Mouse (Mus musculus) heart, postnatal 0 days (tissue): ENCODE data around the gene Glrx5. TPM values are rescaled to one million over a fixed set of nuclear protein-coding genes. Genes with fewer than 3 reads are reported as not detected.

ENCODE experiments used
- ATAC-seq: fragments of 200-750 bp; cut with Nextera tagmentation; 2 replicates; pipeline ENCODE4 v1.8.0; 2017; ENCODE audit warnings: low read depth, moderate number of reproducible peaks, moderate library complexity; ENCODE audit not compliant: insufficient read depth
- DNase-seq: peaks from one replicate; pipeline ENCODE4 v3.0.0-alpha.2; 2016; ENCODE audit warnings: low spot score
- H3K27ac ChIP-seq: fragments of 300-500 bp; sonication (generic); 2 replicates; pipeline ENCODE4 v1.5.1; 2014; ENCODE audit warnings: low read depth, mild to moderate bottlenecking
- H3K27me3 ChIP-seq: fragments of 300-500 bp; sonication (generic); 2 replicates; pipeline ENCODE4 v1.6.1; 2014; ENCODE audit warnings: low read length, mixed read lengths; ENCODE audit not compliant: control insufficient read depth, insufficient read depth
- H3K36me3 ChIP-seq: fragments of 300-500 bp; sonication (generic); replicated peaks from 2 replicates; pipeline ENCODE4 v1.6.1; 2014; ENCODE audit warnings: low read length, mixed read lengths; ENCODE audit not compliant: control insufficient read depth, insufficient read depth
- H3K4me1 ChIP-seq: fragments of 300-500 bp; sonication (generic); 2 replicates; pipeline ENCODE4 v1.6.1; 2014; ENCODE audit warnings: antibody characterized with exemption; ENCODE audit not compliant: control insufficient read depth, insufficient read depth
- H3K4me2 ChIP-seq: fragments of 300-500 bp; sonication (generic); 2 replicates; pipeline ENCODE4 v1.6.1; 2014; ENCODE audit warnings: low read depth, mild to moderate bottlenecking, low read length, moderate library complexity
- H3K4me3 ChIP-seq: fragments of 300-500 bp; sonication (generic); 2 replicates; pipeline ENCODE4 v1.5.1; 2014; ENCODE audit warnings: low read depth, low read length
- H3K9ac ChIP-seq: fragments of 300-500 bp; sonication (generic); replicated peaks from 2 replicates; pipeline ENCODE4 v1.6.1; 2014; ENCODE audit warnings: low read depth, low read length, mixed read lengths
- H3K9me3 ChIP-seq: fragments of 300-500 bp; sonication (generic); replicated peaks from 2 replicates; pipeline ENCODE4 v1.6.1; 2016; ENCODE audit warnings: low read length; ENCODE audit not compliant: control insufficient read depth
- CTCF ChIP-seq: IDR thresholded peaks from 2 replicates; pipeline ENCODE4 v1.5.1; 2016; ENCODE audit warnings: antibody characterized with exemption, control low read depth, low read depth
- EP300 ChIP-seq: IDR thresholded peaks from 2 replicates; pipeline ENCODE4 v1.6.1; 2016; ENCODE audit warnings: antibody characterized with exemption, low read depth
- WGBS: fragments of 180-500 bp; shearing (Covaris S2); extraction: QIAGEN DNeasy Blood & Tissue Kit; methylation state at CpG from one replicate; pipeline ENCODE4 v1.1.7; 2014; 5-methylcytosine and 5-hydroxymethylcytosine counted together
- polyA plus RNA-seq: library from polyadenylated mRNA; unstranded; fragments of >200 nt; fragmentation: Nextera tagmentation; extraction: Ambion mirVana; gene quantifications from 2 replicates; pipeline ENCODE4 v1.2.1, GENCODE M21; 2015
- total RNA-seq: library from RNA; depleted of rRNA; stranded (reverse); fragments of >200 nt; gene quantifications from 2 replicates; pipeline ENCODE4 v1.2.3, GENCODE M21; 2014; ENCODE audit warnings: low replicate concordance

The Glrx5 gene
- total and polyA plus RNA-seq, 2 experiments from 2014 or later, result 87.7 to 210 TPM

- DNase-seq, result no peak
- H3K9me3 ChIP-seq, result no peaks in the 10 kb centered on the region
- no peak overlapping the region for H3K4me3 ChIP-seq
- no peak for TF ChIP-seq CTCF
- no peak for TF ChIP-seq EP300
- no peaks in the 10 kb centered on the region for H3K27me3 ChIP-seq
- H3K36me3 ChIP-seq, result no peaks in the 10 kb centered on the region
- H3K27ac ChIP-seq, result 0 out of 2 replicates have a peak overlapping the region, but pooled peaks have one; percentile 9
- no peak overlapping the region for H3K9ac ChIP-seq
- no peak overlapping the region for H3K4me2 ChIP-seq
- 76% methylated on average over 9 of the region's 9 CpGs for WGBS
- H3K4me1 ChIP-seq, result peaks cover 23% of the 10 kb centered on the region; the same call in 1 of the 2 replicates
- ATAC-seq, result no peak
These were observed 31.2 kb upstream of the Glrx5 start for GRCm38 (mm10) chr12:105001317-105001716.

GRCm38 (mm10) chr12:105002340-105003132 is 30.0 kb upstream of the Glrx5 start:
- H3K9me3 ChIP-seq, result no peaks in the 10 kb centered on the region

GRCm38 (mm10) chr12:105003158-105003557 is 29.3 kb upstream of the Glrx5 start:
- Histone ChIP-seq H3K4me2 (no peak overlapping the region), H3K4me1 (peaks cover 25% of the 10 kb centered on the region), H3K27me3 (no peaks in the 10 kb centered on the region), H3K9ac (no peak overlapping the region), H3K4me3 (no peak overlapping the region), H3K36me3 (no peaks in the 10 kb centered on the region), H3K27ac (no peak overlapping the region), H3K9me3 (no peaks in the 10 kb centered on the region)
- ATAC-seq, result no peak
- TF ChIP-seq CTCF (no peak), EP300 (no peak)
- 53% methylated on average over 9 of the region's 9 CpGs for WGBS
- no peak for DNase-seq

More at GRCm38 (mm10) chr12:105002340-105003132, 30.0 kb upstream of the Glrx5 start:
- Histone ChIP-seq H3K4me3 (no peak overlapping the region), H3K27ac (no peak overlapping the region), H3K4me1 (peaks cover 23% of the 10 kb centered on the region; the same call in 1 of the 2 replicates), H3K9ac (no peak overlapping the region), H3K4me2 (no peak overlapping the region), H3K36me3 (no peaks in the 10 kb centered on the region), H3K27me3 (no peaks in the 10 kb centered on the region)
- no peak for DNase-seq
- ATAC-seq, result 0 out of 2 replicates have a peak, but pooled peaks have one; percentile 16
- 80% methylated on average over 10 of the region's 10 CpGs for WGBS
- TF ChIP-seq CTCF (no peak), EP300 (no peak)

- Histone ChIP-seq H3K27me3 (no peaks in the 10 kb centered on the region), H3K27ac (no peak overlapping the region), H3K4me2 (no peak overlapping the region), H3K4me1 (peaks cover 31% of the 10 kb centered on the region), H3K4me3 (no peak overlapping the region), H3K9me3 (no peaks in the 10 kb centered on the region), H3K9ac (no peak overlapping the region), H3K36me3 (no peaks in the 10 kb centered on the region)
- no peak for DNase-seq
- WGBS, result 64% methylated on average over 3 of the region's 3 CpGs
- ATAC-seq, result no peak
- no peak for TF ChIP-seq EP300
- no peak for TF ChIP-seq CTCF
These were observed 28.8 kb upstream of the Glrx5 start for GRCm38 (mm10) chr12:105003715-105004114.

GRCm38 (mm10) chr12:105004956-105005714 is 27.4 kb upstream of the Glrx5 start:
- TF ChIP-seq EP300 (no peak), CTCF (no peak)
- Histone ChIP-seq H3K27ac (0 out of 2 replicates have a peak overlapping the region, but pooled peaks have one; percentile 4), H3K9ac (no peak overlapping the region), H3K4me2 (no peak overlapping the region), H3K27me3 (no peaks in the 10 kb centered on the region), H3K4me1 (peaks cover 40% of the 10 kb centered on the region), H3K4me3 (no peak overlapping the region), H3K36me3 (no peaks in the 10 kb centered on the region), H3K9me3 (no peaks in the 10 kb centered on the region)
- no peak for DNase-seq
- WGBS, result 69% methylated on average over 22 of the region's 22 CpGs
- no peak for ATAC-seq
